Mouse (Mus musculus) bone marrow, adult 2 months (tissue): ENCODE data around the gene Macf1. TPM values are rescaled to one million over a fixed set of nuclear protein-coding genes. Genes with fewer than 3 reads are reported as not detected.
"Not testable (repeated sequence)": the region's sequence is repeated elsewhere in the genome, so short reads cannot be mapped to it uniquely, and the experiment has no call there.

Experiments used
- H3K27ac ChIP-seq: fragments of 200-500 bp; 2 replicates; pipeline ENCODE4 v1.5.1; 2012; ENCODE audit warnings: low read depth, mild to moderate bottlenecking, control low read depth, inconsistent platforms, low read length; ENCODE audit not compliant: control insufficient read depth, poor library complexity, insufficient read depth
- H3K4me1 ChIP-seq: fragments of 200-500 bp; 2 replicates; pipeline ENCODE4 v1.6.1; 2011; ENCODE audit warnings: low read length; ENCODE audit not compliant: control insufficient read depth, insufficient read depth
- H3K4me3 ChIP-seq: fragments of 200-500 bp; replicated peaks from 2 replicates; pipeline ENCODE3; 2011; ENCODE audit warnings: mild to moderate bottlenecking, low read depth, low read length, control low read depth; ENCODE audit not compliant: control insufficient read depth
- CTCF ChIP-seq: fragments of 200-500 bp; IDR thresholded peaks from 2 replicates; pipeline ENCODE4 v1.5.1; 2011; ENCODE audit warnings: low read length, control low read depth; ENCODE audit not compliant: control insufficient read depth, insufficient read depth
- POLR2A ChIP-seq: fragments of 200-500 bp; IDR thresholded peaks from 2 replicates; pipeline ENCODE4 v1.6.1; 2011; ENCODE audit warnings: low read depth, mild to moderate bottlenecking, control low read depth, low read length, borderline replicate concordance; ENCODE audit not compliant: control insufficient read depth
- whole genome bisulfite sequencing: fragments of 180-500 bp; shearing (Covaris S2); methylation state at CpG from one replicate; pipeline ENCODE4 v1.1.7; 2018; 5-methylcytosine and 5-hydroxymethylcytosine counted together
- polyA plus RNA-seq: library from polyadenylated mRNA; stranded (reverse); fragments of >200 nt; gene quantifications from 2 replicates; pipeline ENCODE4 v1.2.4, GENCODE M21; 2011; ENCODE audit warnings: low replicate concordance; ENCODE audit not compliant: missing spikeins, insufficient read depth, insufficient read length

The Macf1 gene
- polyA plus RNA-seq, 1 experiment = 124 TPM

DNA sequence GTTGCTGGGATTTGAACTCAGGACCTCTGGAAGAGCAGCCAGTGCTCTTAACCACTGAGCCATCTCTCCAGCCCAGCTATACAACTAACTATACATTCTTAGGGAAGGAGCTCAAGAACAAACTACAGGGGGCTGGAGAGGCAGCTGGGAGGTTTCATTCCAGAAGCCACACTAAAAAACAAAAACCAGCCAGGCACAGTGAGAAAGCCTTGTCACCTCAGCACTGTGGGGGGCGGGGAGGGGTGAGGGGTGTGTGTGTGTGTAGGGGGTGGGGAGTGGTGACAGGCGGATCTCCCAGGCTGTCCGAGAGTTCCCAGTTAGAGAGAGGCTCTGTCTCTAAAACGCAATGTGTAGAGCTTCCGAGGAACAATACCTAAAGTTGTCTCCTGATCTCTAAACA is 352.8 kb downstream of the Macf1 start:
- Histone ChIP-seq H3K4me3 (no peak overlapping the region), H3K4me1 (no peaks in the 10 kb centered on the region), H3K27ac (no peak overlapping the region)
- WGBS = 89% methylated on average over 5 of the region's 5 CpGs
- TF ChIP-seq CTCF = no peak
- TF ChIP-seq POLR2A = no peak

- no peak overlapping the region for H3K27ac ChIP-seq
- H3K4me3 ChIP-seq = no peak overlapping the region
- WGBS = 74% methylated on average over 6 of the region's 6 CpGs
- H3K4me1 ChIP-seq = no peaks in the 10 kb centered on the region
- no peak for TF ChIP-seq CTCF
- TF ChIP-seq POLR2A = no peak
Observed at GRCm38 (mm10) chr4:123328946-123329345, 355.2 kb downstream of the Macf1 start.

- Histone ChIP-seq H3K27ac (no peak overlapping the region), H3K4me3 (no peak overlapping the region), H3K4me1 (no peaks in the 10 kb centered on the region)
- 65% methylated on average over 3 of the region's 3 CpGs for WGBS
- TF ChIP-seq POLR2A = no peak
- no peak for TF ChIP-seq CTCF
Observed at GRCm38 (mm10) chr4:123327630-123328029, 356.5 kb downstream of the Macf1 start.

DNA sequence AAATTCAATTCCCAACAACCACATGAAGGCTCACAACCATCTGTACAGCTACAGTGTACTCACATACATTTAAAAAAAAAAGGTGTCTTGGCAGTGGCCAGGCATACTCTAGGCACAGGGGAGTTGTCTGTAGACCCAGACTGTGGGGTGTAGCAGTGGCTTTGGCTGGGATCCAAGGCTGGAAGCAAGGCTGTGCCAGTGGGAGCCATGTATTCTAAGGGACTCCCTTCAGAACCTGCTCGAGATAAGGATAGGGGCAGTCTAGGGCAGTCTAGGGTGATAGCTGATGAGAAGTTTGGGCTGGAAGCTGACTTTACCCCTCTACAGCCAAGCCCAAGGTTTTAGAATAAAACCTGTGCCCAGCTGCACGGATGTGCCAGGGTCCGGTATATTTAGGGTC is 358.1 kb downstream of the Macf1 start:
- Histone ChIP-seq H3K4me3 (no peak overlapping the region), H3K4me1 (no peaks in the 10 kb centered on the region), H3K27ac (no peak overlapping the region)
- 28% methylated on average over 3 of the region's 3 CpGs for WGBS
- TF ChIP-seq POLR2A (no peak), CTCF (no peak)

DNA sequence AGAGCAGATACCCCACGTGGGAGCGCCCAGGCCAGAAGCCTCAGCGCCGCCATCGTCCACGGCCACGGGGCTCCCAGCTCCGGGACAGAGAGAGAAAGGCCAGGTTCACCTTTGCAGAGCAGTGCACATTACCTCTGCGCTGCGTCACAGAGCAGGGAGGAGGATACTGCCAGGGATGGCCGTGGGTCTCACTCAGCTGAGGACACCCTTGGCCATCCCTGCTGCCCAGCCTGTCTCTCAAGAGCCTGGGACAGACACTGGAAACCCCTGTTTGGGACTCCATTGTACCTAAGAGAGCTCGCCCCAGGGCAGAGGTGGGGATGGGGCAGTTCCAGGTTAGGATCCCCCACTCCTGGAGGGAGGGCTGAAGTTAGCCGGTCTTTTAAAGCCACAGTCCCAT is 360.6 kb downstream of the Macf1 start, which contains the start of gene Oxct2a:
Oxct2a (minus strand) TSS at position 101 of the 400 bp plus-strand sequence.
- Histone ChIP-seq H3K27ac (no peak within 1 kb of the TSS), H3K4me1 (no peaks in the 10 kb centered on the region), H3K4me3 (no peak within 1 kb of the TSS)
- 35% methylated on average over 13 of the region's 13 CpGs for WGBS
- TF ChIP-seq POLR2A (no peak), CTCF (no peak)

GRCm38 (mm10) chr4:123322910-123323309 is 361.2 kb downstream of the Macf1 start:
- H3K4me1 ChIP-seq, H3K4me3 ChIP-seq, H3K27ac ChIP-seq: not testable (repeated sequence)
- 33% methylated on average over 33 of the region's 38 CpGs for WGBS

DNA sequence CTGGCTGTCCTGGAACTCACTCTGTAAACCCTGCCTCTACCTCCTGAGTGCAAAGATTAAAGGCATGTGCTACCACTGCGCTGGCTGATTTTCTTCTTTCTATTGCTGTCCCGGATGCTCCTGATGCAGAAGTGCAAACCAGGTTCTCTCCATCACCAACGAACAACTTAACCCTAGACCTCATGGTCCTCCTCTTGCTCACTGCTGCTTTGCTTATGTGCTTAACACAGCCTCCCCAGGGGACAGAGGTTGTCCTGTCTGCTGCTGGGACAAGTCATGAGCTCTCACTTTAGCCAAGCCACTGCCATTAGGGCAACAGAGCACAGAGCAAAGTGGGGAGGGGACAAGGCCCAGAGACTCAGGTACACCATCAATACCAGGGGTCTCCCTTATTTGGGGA is 369.7 kb downstream of the Macf1 start:
- H3K27ac ChIP-seq = no peak overlapping the region
- 75% methylated on average over 3 of the region's 3 CpGs for WGBS
- peaks cover 5% of the 10 kb centered on the region for H3K4me1 ChIP-seq
- no peak overlapping the region for H3K4me3 ChIP-seq
- no peak for TF ChIP-seq CTCF
- no peak for TF ChIP-seq POLR2A

DNA sequence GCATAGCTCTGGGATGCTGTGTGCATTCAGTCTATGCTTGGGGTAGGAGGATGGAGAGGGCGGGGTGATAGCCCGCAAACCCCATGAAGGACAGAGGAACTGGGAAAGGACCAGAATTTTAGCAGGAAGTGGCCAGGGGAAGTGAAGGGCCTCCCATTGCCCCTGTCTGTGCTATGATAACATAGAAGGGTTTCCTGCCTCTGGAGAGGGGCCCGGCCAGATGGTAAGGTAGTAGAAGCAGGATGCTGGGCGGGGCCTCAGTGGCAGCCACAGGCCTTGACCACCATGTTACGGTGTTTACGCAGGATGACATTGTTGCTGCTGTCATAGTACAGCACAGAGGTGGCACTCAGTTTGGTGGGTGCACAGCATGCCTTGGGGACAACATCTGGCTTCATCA is 371.1 kb downstream of the Macf1 start:
- Histone ChIP-seq H3K4me3 (no peak overlapping the region), H3K4me1 (peaks cover 5% of the 10 kb centered on the region), H3K27ac (no peak overlapping the region)
- WGBS = 16% methylated on average over 6 of the region's 6 CpGs
- no peak for TF ChIP-seq CTCF
- TF ChIP-seq POLR2A = no peak

DNA sequence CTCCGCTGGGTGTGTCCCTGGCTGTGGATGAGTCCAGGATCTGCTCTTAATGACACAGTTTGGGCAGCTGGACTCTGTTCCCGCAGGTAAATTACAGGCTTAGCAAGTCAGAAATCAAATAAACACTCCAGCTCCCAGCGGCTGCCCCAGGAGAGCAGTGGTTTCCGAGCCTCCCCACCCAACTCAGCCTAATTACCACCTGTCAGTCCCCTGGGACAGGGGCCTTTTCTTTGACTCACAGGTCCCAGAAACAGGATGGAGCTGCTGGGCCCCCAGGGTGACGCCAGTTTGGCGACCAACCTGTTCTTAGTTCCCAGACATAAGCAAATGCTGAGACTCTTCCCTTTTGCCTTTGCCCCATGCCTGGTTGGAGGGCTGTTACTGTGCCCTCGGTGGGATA is 372.3 kb downstream of the Macf1 start:
- 68% methylated on average over 7 of the region's 7 CpGs for WGBS
- peaks cover 5% of the 10 kb centered on the region for H3K4me1 ChIP-seq

GRCm38 (mm10) chr4:123308292-123308691 is 375.9 kb downstream of the Macf1 start:
- peaks cover 2% of the 10 kb centered on the region for H3K4me1 ChIP-seq
- TF ChIP-seq POLR2A (no peak), CTCF (no peak)
- H3K4me3 ChIP-seq = no peak overlapping the region
- WGBS = 37% methylated on average over 3 of the region's 3 CpGs
- H3K27ac ChIP-seq = no peak overlapping the region

More for the DNA sequence above, 372.3 kb downstream of the Macf1 start:
- TF ChIP-seq CTCF (no peak), POLR2A (no peak)
- no peak overlapping the region for H3K4me3 ChIP-seq
- no peak overlapping the region for H3K27ac ChIP-seq
